Mouse (Mus musculus) lung, postnatal 10 days (tissue): ENCODE measurements at regions not wholly inside any gene's neighbourhood (a gene's known extent, or its start where the extent isn't known, plus 50 kb on each side); places are given as distances from the start of the nearest gene placed in this dataset.
A peak's percentile ranks its signal among the peaks of the same experiment; 100 is the strongest.

Source experiments
- DNase-seq: peaks from one replicate; pipeline ENCODE4 v3.0.0; 2021

GRCm38 (mm10) chr12:51118021-51118694, 229.7 kb upstream of the G2e3 start:
- DNase-seq: peak; percentile 19

- no peak for DNase-seq
Observed at GRCm38 (mm10) chr12:51117436-51118020, 230.3 kb upstream of the G2e3 start.

DNA sequence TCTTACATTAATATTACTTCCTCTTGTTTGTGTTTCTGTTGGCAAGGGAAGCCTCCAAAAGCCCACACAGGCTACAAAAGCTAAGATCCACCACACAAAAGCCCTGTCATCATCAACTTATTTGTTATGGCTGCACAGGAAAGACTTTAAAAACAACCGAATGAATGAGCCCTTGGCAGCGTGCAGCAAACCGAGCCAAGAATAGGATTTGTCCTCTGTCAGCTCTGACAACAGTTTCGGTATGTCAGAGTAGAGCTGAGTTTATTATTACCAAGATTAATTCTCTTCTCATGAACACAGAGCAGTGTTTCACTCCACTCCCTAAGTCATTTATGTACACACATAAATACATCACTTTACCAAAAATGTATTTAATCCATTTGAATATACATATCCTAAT, 236.1 kb upstream of the G2e3 start:
- DNase-seq: no peak

GRCm38 (mm10) chr12:51108044-51108443, 239.8 kb upstream of the G2e3 start:
- no peak for DNase-seq

GRCm38 (mm10) chr12:51103541-51104042, 244.3 kb upstream of the G2e3 start:
- DNase-seq: no peak

DNA sequence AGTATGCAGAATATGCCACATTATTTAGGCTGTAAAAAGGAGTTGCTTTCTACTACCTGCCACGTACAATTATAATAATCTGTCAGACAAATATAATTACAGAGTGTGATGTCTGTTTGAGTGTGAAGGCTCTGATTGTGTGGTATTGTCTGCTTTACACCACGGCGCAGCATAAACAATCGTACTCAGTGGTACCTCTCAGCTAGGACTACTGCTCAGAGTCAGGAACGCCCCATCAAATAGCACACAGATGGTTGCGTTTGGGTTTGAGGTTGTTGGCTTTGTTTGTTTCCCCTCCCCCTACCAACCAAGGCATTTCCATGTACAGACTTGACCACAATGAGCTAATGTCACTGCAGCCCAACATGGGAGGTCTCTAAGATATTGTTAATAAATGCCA, 246.2 kb upstream of the G2e3 start:
- DNase-seq: no peak

- DNase-seq: no peak
Observed at GRCm38 (mm10) chr12:51100868-51101267, 247.0 kb upstream of the G2e3 start.

- DNase-seq: no peak
Observed at GRCm38 (mm10) chr12:51095974-51096373, 251.9 kb upstream of the G2e3 start.

DNA sequence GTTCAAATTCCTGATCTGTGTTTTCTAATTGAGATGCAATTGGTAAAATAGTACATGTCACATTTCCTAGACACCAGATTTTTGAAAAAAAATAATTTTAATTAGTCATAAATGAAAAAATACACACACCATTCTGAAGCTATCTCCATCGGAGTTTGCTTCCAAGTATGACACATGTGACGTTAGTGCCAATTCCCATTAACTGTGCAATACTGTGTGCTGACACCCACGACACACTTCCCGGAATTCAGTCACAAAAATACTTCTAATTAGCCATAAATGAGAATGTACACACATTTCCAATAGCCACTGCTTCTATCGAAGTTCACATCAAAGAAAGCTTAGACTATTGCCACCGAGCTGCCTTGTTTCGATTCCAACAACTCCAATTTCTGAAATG, 258.5 kb upstream of the G2e3 start:
- DNase-seq: no peak

- no peak for DNase-seq
Observed at GRCm38 (mm10) chr12:51081809-51082208, 266.1 kb upstream of the G2e3 start.

DNA sequence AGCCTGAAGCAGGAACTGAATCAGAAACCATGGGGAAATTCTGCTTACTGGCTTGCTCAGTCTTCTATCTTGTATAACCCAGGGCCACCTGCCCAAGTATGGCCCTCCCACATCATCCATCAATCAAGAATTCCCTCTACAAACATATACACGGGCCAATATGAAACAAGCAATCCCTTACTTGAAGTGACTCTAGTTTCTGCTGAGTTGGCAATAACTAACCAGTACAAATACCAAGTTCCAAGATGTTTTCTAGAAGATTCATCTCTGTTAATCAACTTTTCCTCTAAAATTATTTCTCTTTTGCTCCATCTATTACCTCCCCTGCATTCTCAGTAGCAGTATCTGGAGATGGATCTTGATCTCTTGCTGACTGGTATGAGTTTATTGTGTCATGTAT, 274.4 kb upstream of the G2e3 start:
- no peak for DNase-seq

DNA sequence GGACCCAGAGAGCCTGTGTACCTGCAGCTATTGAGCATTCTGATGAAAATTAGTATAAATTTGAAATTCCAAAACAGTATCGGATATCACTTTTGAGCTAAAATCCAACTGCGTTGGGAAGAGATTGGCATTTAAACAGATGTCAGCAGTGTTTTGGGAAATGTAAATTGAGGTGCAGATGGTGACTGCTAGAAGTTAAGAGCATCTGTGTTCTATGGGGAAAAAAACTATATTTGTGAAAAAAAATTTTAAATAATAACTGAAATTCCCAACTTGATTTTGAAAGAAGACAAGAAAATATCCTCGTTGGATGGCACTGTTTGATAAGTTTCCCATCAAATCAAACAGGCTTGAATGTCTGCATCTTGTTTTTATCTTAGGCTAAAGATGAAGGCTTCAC, 286.9 kb upstream of the G2e3 start:
- DNase-seq: no peak

- DNase-seq: peak; percentile 18
Observed at GRCm38 (mm10) chr12:51058569-51058968, 289.3 kb upstream of the G2e3 start.

DNA sequence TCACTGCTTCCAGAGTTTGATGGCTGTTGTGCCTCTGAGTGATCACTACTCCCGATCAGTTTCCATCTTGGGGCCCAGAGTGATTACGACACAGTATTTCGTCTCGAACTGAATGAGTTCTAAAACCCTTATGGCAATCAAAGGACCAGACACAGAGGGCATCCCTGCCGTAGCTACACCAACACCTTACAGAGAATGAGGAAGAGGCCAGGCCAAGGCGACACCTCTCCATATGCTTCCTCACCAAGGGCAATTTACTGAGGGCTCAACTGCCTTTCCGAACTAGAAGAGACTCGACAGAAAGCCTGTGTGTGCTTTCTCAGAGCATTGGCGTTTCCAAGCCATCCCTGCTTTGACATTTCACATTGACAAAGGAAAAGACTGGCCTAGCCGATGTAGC, 289.8 kb upstream of the G2e3 start:
- no peak for DNase-seq

- no peak for DNase-seq
Observed at GRCm38 (mm10) chr12:51047116-51047515, 300.7 kb upstream of the G2e3 start.

GRCm38 (mm10) chr12:51045437-51045836, 302.4 kb upstream of the G2e3 start:
- DNase-seq: no peak

DNA sequence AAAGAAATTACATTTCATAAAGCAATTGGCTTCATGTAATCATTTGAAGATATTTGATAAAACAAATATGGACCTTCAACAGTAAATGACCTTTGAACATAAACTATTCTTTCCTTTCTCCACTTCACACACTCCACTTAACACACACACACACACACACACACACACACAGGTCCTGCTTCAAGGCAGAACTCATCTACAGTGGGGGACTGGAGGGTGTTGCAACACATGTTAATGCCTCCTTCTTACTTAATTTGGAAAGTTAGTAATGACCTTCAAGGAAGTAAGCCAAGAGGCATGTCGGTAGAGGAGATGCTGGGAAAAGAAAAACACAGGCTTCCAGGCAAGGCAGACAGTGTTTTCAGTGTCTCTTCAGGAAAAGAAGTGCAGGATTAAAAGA, 302.8 kb upstream of the G2e3 start:
- DNase-seq: peak; percentile 7

DNA sequence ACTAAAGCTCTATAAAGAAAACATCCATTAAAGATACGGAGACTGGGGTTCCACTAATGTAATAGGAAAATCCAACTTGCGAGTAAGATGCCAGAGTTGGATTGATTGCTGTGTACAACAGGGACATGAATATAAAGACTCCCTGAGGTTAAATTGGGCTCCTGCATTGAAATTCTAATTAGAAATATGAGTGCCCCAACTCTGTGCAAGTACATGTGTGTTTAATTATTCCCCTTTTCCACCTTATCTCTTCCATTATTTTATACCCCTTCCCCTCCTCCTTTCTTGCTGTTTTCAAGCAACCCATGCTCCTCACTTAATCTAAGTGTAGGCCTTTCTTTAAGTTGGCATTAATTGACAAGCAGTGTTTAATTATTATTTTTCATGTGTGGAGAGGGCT, 315.7 kb upstream of the G2e3 start:
- no peak for DNase-seq

- DNase-seq: no peak
Observed at GRCm38 (mm10) chr12:51028601-51029174, 319.2 kb upstream of the G2e3 start.

- DNase-seq: no peak
Observed at GRCm38 (mm10) chr12:51026046-51026445, 321.8 kb upstream of the G2e3 start.

DNA sequence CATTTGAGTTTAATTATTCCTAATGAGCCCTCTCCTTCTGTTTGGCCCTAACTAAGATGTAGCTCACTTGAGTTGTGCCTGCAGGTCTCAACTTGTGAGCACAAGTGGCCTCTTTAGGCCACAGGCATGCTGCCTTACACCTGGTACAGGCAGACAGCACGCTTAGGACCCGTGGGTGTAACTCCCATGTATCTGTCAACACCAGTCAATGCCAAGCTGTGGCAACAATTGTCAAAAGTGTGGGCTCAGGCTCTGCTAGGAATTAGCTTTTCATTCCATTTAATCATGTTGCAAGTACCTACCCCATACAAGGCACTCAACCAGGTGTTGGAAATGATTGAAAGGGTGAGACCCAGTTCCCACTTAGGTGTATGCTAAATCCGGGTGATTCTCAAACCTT, 322.3 kb upstream of the G2e3 start:
- DNase-seq: no peak

- no peak for DNase-seq
Observed at GRCm38 (mm10) chr12:51024057-51024743, 323.7 kb upstream of the G2e3 start.

GRCm38 (mm10) chr12:51018185-51018584, 329.7 kb upstream of the G2e3 start:
- DNase-seq: no peak

DNA sequence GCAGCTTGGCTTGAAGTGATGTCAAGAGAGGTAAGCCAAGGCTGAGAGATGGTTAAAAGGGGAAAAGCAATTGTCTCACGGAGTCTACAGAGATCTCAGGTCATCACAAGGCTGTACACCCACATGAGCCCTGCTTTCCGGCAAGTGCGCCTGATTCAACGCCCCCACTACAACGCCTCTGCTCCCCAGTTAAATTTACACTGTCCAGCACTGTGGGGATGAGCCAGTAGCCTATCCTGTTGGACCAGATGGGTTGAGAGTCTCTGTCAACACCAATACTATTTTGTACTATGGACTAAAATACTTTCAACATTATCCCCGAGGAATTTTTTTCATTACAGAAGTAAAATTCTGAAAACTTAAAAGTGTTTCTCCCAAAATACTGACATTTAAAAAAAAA, 331.8 kb upstream of the G2e3 start:
- no peak for DNase-seq
